ENCODE assay signal across 10 mouse cellular contexts in the genomic region with DNA sequence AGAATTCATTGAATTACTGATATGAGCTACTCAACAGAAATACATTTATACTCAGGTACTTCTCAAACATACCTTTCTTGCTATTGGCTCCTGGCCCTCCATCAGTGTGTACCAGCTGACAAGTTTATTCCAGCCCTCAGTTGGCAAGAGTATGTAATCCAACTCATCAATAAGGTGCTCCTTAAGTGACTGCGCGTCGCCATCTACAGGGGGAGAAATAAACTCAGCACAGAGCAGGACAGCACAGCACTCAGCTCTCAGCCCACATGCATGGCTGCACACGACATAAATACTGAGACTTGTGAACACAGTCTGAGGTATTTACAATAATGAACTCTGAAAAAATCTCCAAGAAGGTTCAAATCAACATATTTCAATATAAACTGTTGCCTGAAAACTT. TPM values are rescaled to one million over a fixed set of nuclear protein-coding genes. Genes with fewer than 3 reads are reported as not detected.
DNase-seq lines count a peak whose midpoint lies in the region; ATAC-seq and TF ChIP-seq lines count a peak whose summit lies in the region.
"Had no signal": no experiment of that assay in that cellular context is flagged by ENCODE, and none has a peak within 500 bp of the region (broad histone marks: within the 10 kb centered on the region; RNA-seq: fewer than 3 reads in every experiment).

No protein-coding gene starts in this region.

- in situ Hi-C loops in CH12.LX (cut with MboI; ENCODE audit: low pct_ligation_motif_present, low pct_unique_long_range_greater_than_20kb, low sequenced_read_pairs): no loop called here

- no peak for TF ChIP-seq EP300 in CH12.LX (IDR thresholded peaks at IDR 0.05; ENCODE audit: low read length)

- H3K79me2 ChIP-seq in CH12.LX (replicated peaks; ENCODE audit: control insufficient read depth, extremely low read depth, insufficient read depth, poor library complexity, severe bottlenecking): peaks cover 11% of the 10 kb centered on the region

- peak; percentile 23 for TF ChIP-seq RAD21 in CH12.LX (IDR thresholded peaks at IDR 0.05; ENCODE audit: low read depth, low read length)

- no peak overlapping the region for H3K27ac ChIP-seq in layer of hippocampus, adult 2 months
- no peak overlapping the region for H3K27ac ChIP-seq in CH12.LX (ENCODE audit: insufficient read depth, low read depth)
- H3K27ac ChIP-seq: heart, embryonic 15.5 days had no signal

- 0 out of 2 replicates have a peak, but pooled peaks have one; percentile 58 for ATAC-seq in erythroid progenitor cell, adult 5-6 weeks (replicated peaks; ENCODE audit: low FRiP score, poor library complexity, severe bottlenecking)
- ATAC-seq in monocyte, adult 5-6 weeks (replicated peaks; ENCODE audit: insufficient number of reproducible peaks, low FRiP score, low TSS enrichment, poor library complexity, severe bottlenecking): no peak

- no peaks in the 10 kb centered on the region for H3K27me3 ChIP-seq in CH12.LX (replicated peaks)
- H3K27me3 ChIP-seq: heart, embryonic 15.5 days had no signal

- H3K9me3 ChIP-seq in CH12.LX (replicated peaks; ENCODE audit: low read length): no peaks in the 10 kb centered on the region
- H3K9me3 ChIP-seq: heart, embryonic 15.5 days had no signal

- H3K4me1 ChIP-seq in CH12.LX (ENCODE audit: control insufficient read depth in 1 of 2, insufficient read depth in 2 of 2): peaks cover 0 to 5% of the 10 kb centered on the region in 2 experiments; a peak in 1 of 4 replicates
- H3K4me1 ChIP-seq: heart, embryonic 15.5 days had no signal

- H3K9ac ChIP-seq in CH12.LX (ENCODE audit: insufficient read depth, low read depth): no peak overlapping the region
- H3K9ac ChIP-seq: heart, embryonic 15.5 days had no signal

- dilution Hi-C loops in CH12.LX (cut with MboI; ENCODE audit: extremely low pct_ligation_motif_present, extremely low pct_unique_long_range_greater_than_20kb, low sequenced_read_pairs): no loop called here

- peak; percentile 42 for TF ChIP-seq CTCF in layer of hippocampus, adult 2 months (conservative IDR thresholded peaks at IDR 0.05)
- peak in 1 of 2 experiments; percentile 52; a peak in 2 of 4 replicates for TF ChIP-seq CTCF in CH12.LX (conservative IDR thresholded peaks at IDR 0.05 in 1 of 2, IDR thresholded peaks at IDR 0.05 in 1 of 2; ENCODE audit: low read depth in 2 of 2, low read length in 2 of 2)

- no peak overlapping the region for H3K4me3 ChIP-seq in layer of hippocampus, adult 2 months
- H3K4me3 ChIP-seq in CH12.LX (replicated peaks in 1 of 3; ENCODE audit: low read depth in 2 of 3, low read length in 2 of 3, poor library complexity in 1 of 3): no peak overlapping the region
- H3K4me3 ChIP-seq: heart, embryonic 15.5 days had no signal

- TF ChIP-seq POLR2A in CH12.LX (IDR thresholded peaks at IDR 0.05; ENCODE audit: low read depth, low read length): no peak

- no peak overlapping the region for H3K4me2 ChIP-seq in CH12.LX (ENCODE audit: insufficient read depth, low read depth, poor library complexity, severe bottlenecking)
- H3K4me2 ChIP-seq: heart, embryonic 15.5 days had no signal

- peak; percentile 19 to 34 for DNase-seq in cerebellum, postnatal 10 days
- no peak for DNase-seq in cerebellum, postnatal 4 days (ENCODE audit: low spot score in 2 of 2)
- DNase-seq in layer of hippocampus, adult 2 months (ENCODE audit: low spot score in 2 of 2): no peak
- no peak for DNase-seq in layer of hippocampus, postnatal 14 days (ENCODE audit: low spot score in 2 of 2)
- DNase-seq in CH12.LX (ENCODE audit: extremely low read depth): no peak
- no peak for DNase-seq in adrenal gland, postnatal 14 days
- DNase-seq: layer of hippocampus, postnatal 36 days had no signal

- peaks cover 45 to 85% of the 10 kb centered on the region in 2 experiments for H3K36me3 ChIP-seq in CH12.LX (replicated peaks in 1 of 2; ENCODE audit: control insufficient read depth in 1 of 2, insufficient read depth in 1 of 2, low read length in 1 of 2)

TF ChIP-seq in CH12.LX, 34 proteins besides CTCF, POLR2A, EP300 and RAD21:
- TF ChIP-seq ELF1 (IDR thresholded peaks at IDR 0.05; ENCODE audit: low read depth, low read length) (no peak), CHD1 (IDR thresholded peaks at IDR 0.05; ENCODE audit: low read depth, low read length) (no peak)

RNA-seq across cellular contexts. Expression of a gene that starts 21.0 kb away (rescaled TPM):
- 100 to 1,000 TPM in 1 of 2 experiments, 10 to 100 TPM in 1; 94.4 to 105 TPM for total RNA-seq in layer of hippocampus, adult 2 months (2021)
- total RNA-seq in layer of hippocampus, postnatal 14 days (2021): 10 to 100 TPM; 97.3 to 99.9 TPM
- total RNA-seq in CH12.LX (2012; rRNA removed): 65.4 and 83.5 TPM in 2 replicates
- 124 and 146 TPM in 2 replicates for total RNA-seq in CH12.LX (2014; rRNA removed)
- 113 and 117 TPM in 2 replicates for polyA plus RNA-seq in CH12.LX (2012; ENCODE audit: insufficient read length, low read depth)
- total RNA-seq in erythroid progenitor cell, adult 5-6 weeks (2015; ENCODE audit: low replicate concordance): 405 and 417 TPM in 2 replicates
- total RNA-seq in erythroid progenitor cell, adult 5-6 weeks (2017; ENCODE audit: low replicate concordance): 704 and 813 TPM in 2 replicates
- total RNA-seq in monocyte, adult 5-6 weeks (2017): 201 to 235 TPM (median 234 TPM) in 3 replicates
- 92.2 and 94.3 TPM in 2 replicates for total RNA-seq in adrenal gland, postnatal 14 days (2021)

Comparison
In these comparisons a context has a peak if more than half of its experiments do, and no peak if none do; other contexts are left out.
1. DNase-seq: peak in cerebellum, postnatal 10 days (2 of 2); none in cerebellum, postnatal 4 days (0 of 2), layer of hippocampus, adult 2 months (0 of 2), layer of hippocampus, postnatal 14 days (0 of 2), CH12.LX (single experiment) and adrenal gland, postnatal 14 days (single experiment).